Mouse (Mus musculus) kidney, adult 2 months (tissue): ENCODE results near the gene Gde1. TPM values are rescaled to one million over a fixed set of nuclear protein-coding genes. Genes with fewer than 3 reads are reported as not detected.

ENCODE experiments used
- DNase-seq: peaks from one replicate; pipeline ENCODE4 v3.0.0; 2021
- H3K27ac ChIP-seq: fragments of 200-500 bp; 2 replicates; pipeline ENCODE4 v1.5.1; 2012; ENCODE audit warnings: low read depth, low read length, control low read depth, inconsistent platforms; ENCODE audit not compliant: insufficient read depth
- H3K27me3 ChIP-seq: fragments of 200-500 bp; replicated peaks from 2 replicates; pipeline ENCODE4 v1.6.1; 2012; ENCODE audit warnings: mild to moderate bottlenecking, moderate library complexity, low read length, inconsistent platforms; ENCODE audit not compliant: control insufficient read depth, insufficient read depth
- H3K36me3 ChIP-seq: fragments of 200-500 bp; 2 replicates; pipeline ENCODE4 v1.6.1; 2012; ENCODE audit warnings: mild to moderate bottlenecking, moderate library complexity, low read length, inconsistent platforms; ENCODE audit not compliant: control insufficient read depth, insufficient read depth
- H3K4me1 ChIP-seq: fragments of 200-500 bp; 2 replicates; pipeline ENCODE4 v1.6.1; 2011; ENCODE audit warnings: low read length; ENCODE audit not compliant: control insufficient read depth, insufficient read depth
- H3K4me3 ChIP-seq: fragments of 200-500 bp; 2 replicates; pipeline ENCODE4 v1.5.1; 2011; ENCODE audit warnings: mild to moderate bottlenecking, low read depth, low read length, control low read depth; ENCODE audit not compliant: insufficient read depth
- CTCF ChIP-seq: fragments of 200-500 bp; conservative IDR thresholded peaks from 2 replicates; pipeline ENCODE4 v1.5.1; 2011; ENCODE audit warnings: low read depth, mild to moderate bottlenecking, control low read depth, low read length, moderate library complexity, mixed read lengths; ENCODE audit not compliant: insufficient read depth, insufficient read length
- POLR2A ChIP-seq: fragments of 200-500 bp; IDR thresholded peaks from one replicate; pipeline ENCODE4 v1.6.1; 2011; ENCODE audit warnings: low read depth, low read length, control low read depth
- WGBS: fragments of 180-500 bp; shearing (Covaris S2); methylation state at CpG from one replicate; pipeline ENCODE4 v1.1.7; 2018; 5-methylcytosine and 5-hydroxymethylcytosine counted together
- polyA plus RNA-seq: library from polyadenylated mRNA; depleted of rRNA; stranded (reverse); fragments of >200 nt; gene quantifications from 2 replicates; pipeline ENCODE4 v1.2.3, GENCODE M21; 2012

Gene Gde1
- polyA plus RNA-seq, 1 experiment = 172 TPM

- peak overlapping the region; percentile 96 for H3K4me3 ChIP-seq
- H3K36me3 ChIP-seq = no peaks in the 10 kb centered on the region
- 2% methylated on average over 41 of the region's 41 CpGs for WGBS
- peaks cover 6% of the 10 kb centered on the region; the same call in 1 of the 2 replicates for H3K4me1 ChIP-seq
- peak overlapping the region; percentile 57; the same call in 1 of the 2 replicates for H3K27ac ChIP-seq
- DNase-seq = peak; percentile 98
- no peaks in the 10 kb centered on the region for H3K27me3 ChIP-seq
- TF ChIP-seq CTCF (no peak), POLR2A (peak; percentile 8)
These were observed 35.2 kb upstream of the Gde1 start for GRCm38 (mm10) chr7:118740532-118741338.

GRCm38 (mm10) chr7:118739975-118740531, 34.5 kb upstream of the Gde1 start, which contains the start of gene Vps35l:
TSS of gene Vps35l (plus strand) at chr7:118740226.
- 2% methylated on average over 16 of the region's 16 CpGs for WGBS
- H3K4me3 ChIP-seq = peak within 1 kb of the TSS; percentile 96
- peak; percentile 87 for DNase-seq
- H3K4me1 ChIP-seq = peaks cover 6% of the 10 kb centered on the region; the same call in 1 of the 2 replicates
- TF ChIP-seq POLR2A = no peak
- peak; percentile 77 for TF ChIP-seq CTCF
- H3K27ac ChIP-seq = peak within 1 kb of the TSS; percentile 57; the same call in 1 of the 2 replicates
- no peaks in the 10 kb centered on the region for H3K27me3 ChIP-seq
- H3K36me3 ChIP-seq = no peaks in the 10 kb centered on the region

GRCm38 (mm10) chr7:118738730-118739129, 33.2 kb upstream of the Gde1 start:
- H3K27me3 ChIP-seq = no peaks in the 10 kb centered on the region
- 84% methylated on average over 1 of the region's 1 CpGs for WGBS
- H3K4me3 ChIP-seq = no peak overlapping the region
- DNase-seq = no peak
- no peak for TF ChIP-seq POLR2A
- no peak for TF ChIP-seq CTCF
- H3K4me1 ChIP-seq = peaks cover 6% of the 10 kb centered on the region; the same call in 1 of the 2 replicates
- no peaks in the 10 kb centered on the region for H3K36me3 ChIP-seq
- no peak overlapping the region for H3K27ac ChIP-seq

- no peak overlapping the region for H3K27ac ChIP-seq
- TF ChIP-seq POLR2A (no peak), CTCF (no peak)
- no peaks in the 10 kb centered on the region for H3K4me1 ChIP-seq
- H3K36me3 ChIP-seq = no peaks in the 10 kb centered on the region; the same call in 1 of the 2 replicates
- WGBS = 91% methylated on average over 13 of the region's 13 CpGs
- no peaks in the 10 kb centered on the region for H3K27me3 ChIP-seq
- no peak overlapping the region for H3K4me3 ChIP-seq
- no peak for DNase-seq
These were observed 27.6 kb upstream of the Gde1 start for GRCm38 (mm10) chr7:118733225-118733624.

- Histone ChIP-seq H3K36me3 (no peaks in the 10 kb centered on the region; the same call in 1 of the 2 replicates), H3K27ac (no peak overlapping the region), H3K4me3 (no peak overlapping the region), H3K4me1 (no peaks in the 10 kb centered on the region), H3K27me3 (no peaks in the 10 kb centered on the region)
- no peak for DNase-seq
- WGBS = 94% methylated on average over 3 of the region's 3 CpGs
- TF ChIP-seq POLR2A (no peak), CTCF (no peak)
These were observed 26.2 kb upstream of the Gde1 start for GRCm38 (mm10) chr7:118731781-118732180.

GRCm38 (mm10) chr7:118728846-118729587, 23.4 kb upstream of the Gde1 start:
- Histone ChIP-seq H3K27ac (no peak overlapping the region), H3K36me3 (no peaks in the 10 kb centered on the region; the same call in 1 of the 2 replicates), H3K4me3 (no peak overlapping the region), H3K27me3 (no peaks in the 10 kb centered on the region), H3K4me1 (no peaks in the 10 kb centered on the region)
- TF ChIP-seq CTCF = no peak
- DNase-seq = no peak
- 91% methylated on average over 13 of the region's 13 CpGs for WGBS

- Histone ChIP-seq H3K36me3 (no peaks in the 10 kb centered on the region), H3K4me1 (no peaks in the 10 kb centered on the region), H3K27me3 (no peaks in the 10 kb centered on the region), H3K4me3 (no peak overlapping the region), H3K27ac (no peak overlapping the region)
- WGBS = 83% methylated on average over 2 of the region's 2 CpGs
- no peak for TF ChIP-seq CTCF
- no peak for DNase-seq
These were observed 19.9 kb upstream of the Gde1 start for GRCm38 (mm10) chr7:118725459-118725858.
